Mouse (Mus musculus) right cerebral cortex, postnatal 36 days (tissue): ENCODE measurements at regions not wholly inside any gene's neighbourhood (a gene's known extent, or its start where the extent isn't known, plus 50 kb on each side); places are given as distances from the start of the nearest gene placed in this dataset.
A peak's percentile ranks its signal among the peaks of the same experiment; 100 is the strongest.

Experiments used
- DNase-seq, 2 experiments: peaks; one replicate each; pipeline ENCODE4 v3.0.0; 2022; ENCODE audit warnings: low spot score in 2 of 2, mixed read lengths in 1 of 2

GRCm38 (mm10) chr12:39731177-39731576 is 306.6 kb downstream of the Arl4a start:
- DNase-seq, result no peak

GRCm38 (mm10) chr12:39729255-39729654 is 308.6 kb downstream of the Arl4a start:
- no peak for DNase-seq

GRCm38 (mm10) chr12:39724172-39724571 is 313.7 kb downstream of the Arl4a start:
- DNase-seq, result no peak

- no peak for DNase-seq
These were observed 322.7 kb downstream of the Arl4a start for GRCm38 (mm10) chr12:39715120-39715519.

GRCm38 (mm10) chr12:39714169-39714794 is 323.5 kb downstream of the Arl4a start:
- DNase-seq, result no peak

GRCm38 (mm10) chr12:39711807-39712206 is 326.0 kb downstream of the Arl4a start:
- DNase-seq, result no peak

GRCm38 (mm10) chr12:39709850-39710249 is 328.0 kb downstream of the Arl4a start:
- peak in 1 of 2 experiments; percentile 2 for DNase-seq

GRCm38 (mm10) chr12:39697182-39697581 is 340.6 kb downstream of the Arl4a start:
- DNase-seq, result no peak

- DNase-seq, result no peak
These were observed 342.5 kb downstream of the Arl4a start for GRCm38 (mm10) chr12:39695322-39695721.

- DNase-seq, result no peak
These were observed 345.8 kb downstream of the Arl4a start for GRCm38 (mm10) chr12:39692043-39692442.

- no peak for DNase-seq
These were observed 352.4 kb downstream of the Arl4a start for GRCm38 (mm10) chr12:39685399-39685798.

GRCm38 (mm10) chr12:39682121-39682520 is 355.7 kb downstream of the Arl4a start:
- no peak for DNase-seq

- no peak for DNase-seq
These were observed 362.2 kb downstream of the Arl4a start for GRCm38 (mm10) chr12:39675608-39676007.

GRCm38 (mm10) chr12:39667701-39668100 is 370.1 kb downstream of the Arl4a start:
- no peak for DNase-seq

- DNase-seq, result peak; percentile 20 to 31
These were observed 372.4 kb downstream of the Arl4a start for GRCm38 (mm10) chr12:39665448-39665847.

- DNase-seq, result no peak
These were observed 377.4 kb downstream of the Arl4a start for GRCm38 (mm10) chr12:39660420-39660819.

GRCm38 (mm10) chr12:39656606-39657005 is 381.2 kb downstream of the Arl4a start:
- no peak for DNase-seq

GRCm38 (mm10) chr12:39648952-39649351 is 388.9 kb downstream of the Arl4a start:
- DNase-seq, result no peak

- no peak for DNase-seq
These were observed 391.3 kb downstream of the Arl4a start for GRCm38 (mm10) chr12:39646556-39646955.

- no peak for DNase-seq
These were observed 392.2 kb downstream of the Arl4a start for GRCm38 (mm10) chr12:39645581-39645980.

- DNase-seq, result no peak
These were observed 398.6 kb downstream of the Arl4a start for GRCm38 (mm10) chr12:39639246-39639645.

- DNase-seq, result no peak
These were observed 403.5 kb downstream of the Arl4a start for GRCm38 (mm10) chr12:39634337-39634736.

GRCm38 (mm10) chr12:39621266-39621665 is 416.6 kb downstream of the Arl4a start:
- no peak for DNase-seq

GRCm38 (mm10) chr12:39605289-39605688 is 432.5 kb downstream of the Arl4a start:
- no peak for DNase-seq
